Mouse (Mus musculus): ENCODE results near the gene Nalcn.

- TF ChIP-seq CTCF (IDR thresholded peaks at IDR 0.05; ENCODE audit: low read depth) = no peak
- TF ChIP-seq EP300 (optimal IDR thresholded peaks at IDR 0.05) = no peak
Measured at GRCm38 (mm10) chr14:123627180-123627562, 227 bp upstream of the Nalcn start.
